Mouse (Mus musculus): Measurements from ENCODE around the gene Tas1r2. TPM values are rescaled to one million over a fixed set of nuclear protein-coding genes. Genes with fewer than 3 reads are reported as not detected.

Tas1r2 gene
- total and polyA plus RNA-seq, 2 experiments from 2014 or later: not detected

DNA sequence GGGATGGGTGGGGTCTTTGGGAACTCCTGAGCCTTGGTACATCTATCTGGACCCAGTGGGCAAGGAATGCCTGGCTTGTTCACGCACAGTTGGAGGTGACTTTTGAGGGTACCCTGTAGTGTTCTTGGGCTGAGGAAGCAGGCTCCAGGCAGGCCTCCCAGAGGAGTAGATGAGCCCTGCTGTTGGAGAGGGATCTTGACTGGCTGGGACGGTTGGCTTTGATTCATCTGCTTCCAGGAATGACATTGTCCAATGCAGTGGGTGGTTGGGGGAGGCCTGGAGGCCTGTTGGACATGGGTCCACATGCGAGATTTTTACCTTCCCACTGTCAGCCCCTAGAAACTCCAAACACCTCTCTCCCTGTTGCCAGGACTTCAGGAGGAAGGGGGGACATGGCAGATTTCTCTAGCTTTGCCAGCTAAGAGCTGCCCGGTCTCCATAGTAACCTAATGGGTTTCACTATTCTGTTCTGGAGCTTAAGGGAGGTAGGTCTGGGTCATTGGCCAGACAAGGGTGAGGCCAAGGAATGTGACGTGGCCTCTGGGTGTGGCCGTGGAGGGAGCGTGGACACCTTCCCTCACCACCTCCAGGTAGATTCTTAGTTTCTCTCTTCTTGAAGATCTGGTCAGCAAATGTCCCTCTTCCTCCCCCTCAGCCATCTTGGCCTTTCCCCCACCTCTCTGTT is 21.6 kb upstream of the Tas1r2 start:
- DNase-seq (ENCODE audit: low spot score) (no peak), ATAC-seq (ENCODE audit: low FRiP score) (no peak)
- Histone ChIP-seq H3K27me3 (ENCODE audit: insufficient read depth, low read length) (no peaks in the 10 kb centered on the region), H3K4me2 (ENCODE audit: low read depth, low read length, poor library complexity, severe bottlenecking) (no peak overlapping the region), H3K9me3 (ENCODE audit: low read length) (no peaks in the 10 kb centered on the region), H3K4me1 (ENCODE audit: insufficient read depth, low read length) (no peaks in the 10 kb centered on the region), H3K27ac (ENCODE audit: low read depth, low read length) (no peak overlapping the region), H3K4me3 (ENCODE audit: low read depth, low read length) (no peak overlapping the region), H3K36me3 (ENCODE audit: insufficient read depth, low read length) (peaks cover 8% of the 10 kb centered on the region), H3K9ac (replicated peaks; ENCODE audit: low read length, poor library complexity, severe bottlenecking) (no peak overlapping the region)
- WGBS: 84% methylated on average over 7 of the region's 7 CpGs
- TF ChIP-seq CTCF (IDR thresholded peaks at IDR 0.05): no peak

DNA sequence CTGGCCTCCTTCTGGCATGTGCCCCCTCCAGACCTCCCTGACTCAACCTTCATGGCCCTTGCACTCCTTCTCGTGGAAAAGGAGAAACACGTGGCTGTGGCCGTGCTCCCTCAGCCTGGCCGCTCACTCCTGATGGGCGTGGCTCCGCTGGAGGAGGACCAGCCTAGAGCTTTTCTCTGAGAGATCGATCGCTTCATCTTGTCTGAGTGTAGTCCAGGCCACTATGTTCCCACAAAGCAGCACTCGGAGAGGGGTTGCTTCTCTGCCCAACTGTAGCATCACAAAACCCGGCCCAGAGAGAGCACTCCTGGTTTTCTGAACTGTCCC is 21.1 kb upstream of the Tas1r2 start:
- H3K9ac ChIP-seq (replicated peaks; ENCODE audit: low read length, poor library complexity, severe bottlenecking): no peak overlapping the region
- DNase-seq (ENCODE audit: low spot score): no peak
- no peak overlapping the region for H3K4me2 ChIP-seq (ENCODE audit: low read depth, low read length, poor library complexity, severe bottlenecking)
- WGBS: 86% methylated on average over 10 of the region's 10 CpGs
- no peak for TF ChIP-seq CTCF (IDR thresholded peaks at IDR 0.05)
- H3K27ac ChIP-seq (ENCODE audit: low read depth, low read length): no peak overlapping the region
- no peak for ATAC-seq (ENCODE audit: low FRiP score)
- peaks cover 13% of the 10 kb centered on the region for H3K36me3 ChIP-seq (ENCODE audit: insufficient read depth, low read length)
- no peaks in the 10 kb centered on the region for H3K9me3 ChIP-seq (ENCODE audit: low read length)
- H3K27me3 ChIP-seq (ENCODE audit: insufficient read depth, low read length): no peaks in the 10 kb centered on the region
- no peak overlapping the region for H3K4me3 ChIP-seq (ENCODE audit: low read depth, low read length)
- no peaks in the 10 kb centered on the region for H3K4me1 ChIP-seq (ENCODE audit: insufficient read depth, low read length)

DNA sequence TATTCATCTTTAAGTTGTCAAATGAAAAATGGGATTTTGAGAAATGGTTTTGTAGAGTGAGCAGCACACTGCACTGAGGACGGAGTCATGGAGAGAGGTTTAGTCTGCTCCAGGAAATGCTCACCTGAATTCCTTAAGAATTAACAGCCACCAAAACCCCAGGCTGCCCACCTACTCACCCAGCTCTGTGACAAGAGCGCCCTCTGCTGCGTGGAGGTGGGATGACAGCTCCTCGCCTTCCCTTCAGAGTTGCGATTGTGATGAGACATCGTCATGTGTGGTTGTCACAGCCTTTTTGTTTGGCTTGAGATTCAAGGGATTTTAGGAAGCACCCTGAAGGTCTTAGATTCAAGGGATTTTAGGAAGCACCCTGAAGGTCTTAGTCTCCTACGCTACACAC is 17.0 kb upstream of the Tas1r2 start:
- no peak for ATAC-seq (ENCODE audit: low FRiP score)

DNA sequence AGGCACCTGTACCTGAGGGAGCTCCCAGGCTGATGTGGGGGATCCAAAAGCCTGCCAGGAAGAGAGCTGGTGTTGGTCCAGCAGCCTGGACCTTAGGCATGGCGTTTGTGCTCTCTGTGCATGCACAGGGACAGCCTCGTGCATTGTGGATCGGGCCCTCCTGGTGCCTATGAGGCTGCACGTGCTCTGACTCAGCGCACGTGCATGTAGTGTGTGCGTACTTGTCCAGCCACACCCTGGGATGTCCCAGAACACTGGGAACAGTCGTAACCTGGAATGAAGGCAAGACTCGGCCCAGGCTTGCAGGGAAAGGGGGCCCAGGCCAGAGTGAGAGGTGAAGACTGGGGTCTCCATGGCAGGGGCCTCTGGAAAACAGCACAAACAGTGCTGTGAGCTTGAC is 15.5 kb upstream of the Tas1r2 start:
- Histone ChIP-seq H3K4me3 (ENCODE audit: low read depth, low read length) (no peak overlapping the region), H3K4me2 (ENCODE audit: low read depth, low read length, poor library complexity, severe bottlenecking) (no peak overlapping the region), H3K4me1 (ENCODE audit: insufficient read depth, low read length) (peaks cover 7% of the 10 kb centered on the region), H3K9ac (replicated peaks; ENCODE audit: low read length, poor library complexity, severe bottlenecking) (no peak overlapping the region), H3K9me3 (ENCODE audit: low read length) (no peaks in the 10 kb centered on the region), H3K36me3 (ENCODE audit: insufficient read depth, low read length) (peaks cover 31% of the 10 kb centered on the region), H3K27me3 (ENCODE audit: insufficient read depth, low read length) (no peaks in the 10 kb centered on the region), H3K27ac (ENCODE audit: low read depth, low read length) (no peak overlapping the region)
- 87% methylated on average over 9 of the region's 9 CpGs for WGBS
- TF ChIP-seq CTCF (IDR thresholded peaks at IDR 0.05): no peak
- DNase-seq (ENCODE audit: low spot score): no peak
- no peak for ATAC-seq (ENCODE audit: low FRiP score)

More for the DNA sequence above, 17.0 kb upstream of the Tas1r2 start:
- H3K9me3 ChIP-seq (ENCODE audit: low read length): no peaks in the 10 kb centered on the region
- no peak overlapping the region for H3K4me2 ChIP-seq (ENCODE audit: low read depth, low read length, poor library complexity, severe bottlenecking)
- H3K36me3 ChIP-seq (ENCODE audit: insufficient read depth, low read length): peaks cover 26% of the 10 kb centered on the region
- WGBS: 27% methylated on average over 7 of the region's 7 CpGs
- H3K4me1 ChIP-seq (ENCODE audit: insufficient read depth, low read length): 0 out of 2 replicates have a peak, but pooled peaks cover 3% of the 10 kb centered on the region
- no peaks in the 10 kb centered on the region for H3K27me3 ChIP-seq (ENCODE audit: insufficient read depth, low read length)
- TF ChIP-seq CTCF (IDR thresholded peaks at IDR 0.05): peak; percentile 97
- no peak overlapping the region for H3K27ac ChIP-seq (ENCODE audit: low read depth, low read length)
- DNase-seq (ENCODE audit: low spot score): peak; percentile 69
- H3K9ac ChIP-seq (replicated peaks; ENCODE audit: low read length, poor library complexity, severe bottlenecking): no peak overlapping the region
- no peak overlapping the region for H3K4me3 ChIP-seq (ENCODE audit: low read depth, low read length)

DNA sequence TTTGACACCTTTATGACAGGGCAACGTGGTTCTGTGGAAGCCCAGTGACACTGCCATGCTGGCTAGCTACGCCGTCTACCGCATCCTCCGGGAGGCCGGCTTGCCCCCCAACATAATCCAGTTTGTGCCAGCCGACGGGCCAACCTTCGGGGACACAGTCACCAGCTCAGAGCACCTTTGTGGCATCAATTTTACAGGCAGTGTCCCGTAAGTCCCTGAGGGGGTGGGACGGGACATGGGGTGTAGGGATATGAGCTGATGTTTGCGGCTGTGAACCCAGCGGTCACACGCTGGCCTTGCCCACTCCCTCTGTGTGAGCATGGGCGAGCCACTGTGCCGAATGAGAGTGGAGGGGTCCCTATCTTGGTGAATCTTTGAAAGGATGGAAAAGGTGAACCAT is 15.0 kb upstream of the Tas1r2 start:
- Histone ChIP-seq H3K27ac (ENCODE audit: low read depth, low read length) (no peak overlapping the region), H3K36me3 (ENCODE audit: insufficient read depth, low read length) (peaks cover 35% of the 10 kb centered on the region), H3K4me2 (ENCODE audit: low read depth, low read length, poor library complexity, severe bottlenecking) (no peak overlapping the region), H3K4me3 (ENCODE audit: low read depth, low read length) (no peak overlapping the region), H3K27me3 (ENCODE audit: insufficient read depth, low read length) (no peaks in the 10 kb centered on the region), H3K4me1 (ENCODE audit: insufficient read depth, low read length) (peaks cover 7% of the 10 kb centered on the region), H3K9ac (replicated peaks; ENCODE audit: low read length, poor library complexity, severe bottlenecking) (no peak overlapping the region), H3K9me3 (ENCODE audit: low read length) (no peaks in the 10 kb centered on the region)
- WGBS: 94% methylated on average over 16 of the region's 16 CpGs
- TF ChIP-seq CTCF (IDR thresholded peaks at IDR 0.05): no peak
- ATAC-seq (ENCODE audit: low FRiP score): no peak
- no peak for DNase-seq (ENCODE audit: low spot score)

DNA sequence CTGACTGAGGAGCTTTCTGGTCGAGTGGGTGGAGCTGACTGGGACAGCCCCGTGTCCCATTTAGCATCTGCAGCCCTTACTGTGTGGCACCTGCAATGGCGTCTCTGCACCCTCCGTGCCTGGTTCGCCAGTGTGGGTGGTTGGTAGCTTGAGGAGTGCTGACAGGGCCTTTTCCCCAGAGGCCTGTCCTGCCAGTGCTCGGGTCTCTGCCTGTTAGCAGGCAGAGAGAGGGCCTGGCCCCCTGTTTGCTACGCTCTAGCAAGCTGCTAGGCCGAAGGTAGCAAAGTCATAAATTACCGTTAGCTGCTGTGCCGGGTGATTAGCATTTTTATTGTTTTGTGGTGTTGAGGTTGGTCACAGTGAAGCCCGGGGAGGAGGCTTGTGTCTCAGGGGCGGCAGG is 13.5 kb upstream of the Tas1r2 start:
- 39% methylated on average over 12 of the region's 12 CpGs for WGBS
- H3K9ac ChIP-seq (replicated peaks; ENCODE audit: low read length, poor library complexity, severe bottlenecking): no peak overlapping the region; the same call in 1 of the 2 replicates
- no peaks in the 10 kb centered on the region for H3K27me3 ChIP-seq (ENCODE audit: insufficient read depth, low read length)
- no peaks in the 10 kb centered on the region for H3K9me3 ChIP-seq (ENCODE audit: low read length)
- DNase-seq (ENCODE audit: low spot score): no peak
- no peak overlapping the region for H3K4me3 ChIP-seq (ENCODE audit: low read depth, low read length)
- H3K4me1 ChIP-seq (ENCODE audit: insufficient read depth, low read length): peaks cover 7% of the 10 kb centered on the region
- H3K36me3 ChIP-seq (ENCODE audit: insufficient read depth, low read length): peaks cover 38% of the 10 kb centered on the region
- ATAC-seq (ENCODE audit: low FRiP score): no peak
- H3K27ac ChIP-seq (ENCODE audit: low read depth, low read length): no peak overlapping the region
- no peak for TF ChIP-seq CTCF (IDR thresholded peaks at IDR 0.05)
- H3K4me2 ChIP-seq (ENCODE audit: low read depth, low read length, poor library complexity, severe bottlenecking): no peak overlapping the region
